Mouse (Mus musculus) bone marrow macrophage, adult 2 months (primary cell): ENCODE results near the gene Slc35e4.

Experiments used
- CTCF ChIP-seq: IDR thresholded peaks from 2 replicates; pipeline ENCODE4 v1.5.1; 2012; ENCODE audit warnings: low read depth, mild to moderate bottlenecking, low read length, moderate library complexity
- POLR2A ChIP-seq: IDR thresholded peaks from 2 replicates; pipeline ENCODE4 v1.6.1; 2012; ENCODE audit warnings: mild to moderate bottlenecking, low read depth, low read length, borderline replicate concordance

DNA sequence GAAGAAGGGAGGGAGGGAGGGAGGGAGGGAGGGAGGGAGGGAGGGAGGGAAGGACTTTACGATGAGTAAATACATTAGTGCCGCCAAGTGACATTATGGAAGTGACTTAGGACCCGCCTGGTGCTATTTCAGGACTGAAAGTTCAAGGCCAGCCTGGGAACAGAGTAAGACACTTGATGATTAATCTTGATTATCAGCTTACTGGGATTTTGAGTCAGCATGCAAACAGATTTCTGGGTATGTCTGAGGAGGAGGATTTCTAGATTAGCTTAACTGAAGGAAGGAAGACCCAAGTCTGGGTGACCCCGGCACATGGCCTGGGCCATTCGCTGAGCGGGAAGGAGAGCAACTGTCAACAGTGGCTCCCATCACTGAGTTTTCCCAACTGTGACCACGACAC lies 6.0 kb upstream of the Slc35e4 start:
- no peak for TF ChIP-seq CTCF
- TF ChIP-seq POLR2A = no peak
